Mouse (Mus musculus) cortical plate, adult 2 months (tissue): ENCODE data around the gene Ier5. TPM values are rescaled to one million over a fixed set of nuclear protein-coding genes. Genes with fewer than 3 reads are reported as not detected.
A peak's percentile ranks its signal among the peaks of the same experiment; 100 is the strongest.

Experiments
- H3K27ac ChIP-seq: fragments of 200-500 bp; 2 replicates; pipeline ENCODE4 v1.5.1; 2012; ENCODE audit warnings: low read length, control low read depth, inconsistent platforms; ENCODE audit not compliant: insufficient read depth
- H3K4me1 ChIP-seq: fragments of 200-500 bp; 2 replicates; pipeline ENCODE4 v1.6.1; 2011; ENCODE audit warnings: low read length; ENCODE audit not compliant: control insufficient read depth, insufficient read depth
- H3K4me3 ChIP-seq: fragments of 200-500 bp; 2 replicates; pipeline ENCODE4 v1.5.1; 2011; ENCODE audit warnings: mild to moderate bottlenecking, low read length, control low read depth; ENCODE audit not compliant: insufficient read depth
- CTCF ChIP-seq: fragments of 200-500 bp; IDR thresholded peaks from 2 replicates; pipeline ENCODE4 v1.5.1; 2011; ENCODE audit warnings: mild to moderate bottlenecking, control low read depth, low read length; ENCODE audit not compliant: insufficient read depth; ENCODE audit errors: extremely low read depth
- POLR2A ChIP-seq: fragments of 200-500 bp; IDR thresholded peaks from 2 replicates; pipeline ENCODE4 v1.6.1; 2011; ENCODE audit warnings: mild to moderate bottlenecking, low read length, control low read depth; ENCODE audit not compliant: insufficient read depth; ENCODE audit errors: extremely low read depth
- polyA plus RNA-seq: library from polyadenylated mRNA; depleted of rRNA; stranded (reverse); fragments of >200 nt; gene quantifications from 2 replicates; pipeline ENCODE4 v1.2.3, GENCODE M21; 2012; rRNA removed

Ier5 gene
- polyA plus RNA-seq, 1 experiment = 53.3 TPM

- H3K27ac ChIP-seq = peak overlapping the region; percentile 68; the same call in 1 of the 2 replicates
- peaks cover 5% of the 10 kb centered on the region; the same call in 1 of the 2 replicates for H3K4me1 ChIP-seq
- H3K4me3 ChIP-seq = no peak overlapping the region
- TF ChIP-seq POLR2A (0 out of 2 replicates have a peak, but pooled peaks have one; percentile 10), CTCF (no peak)
Measured at GRCm38 (mm10) chr1:155050897-155051592, 48.4 kb downstream of the Ier5 start.

- H3K4me3 ChIP-seq = no peak overlapping the region
- no peak for TF ChIP-seq POLR2A
- TF ChIP-seq CTCF = no peak
- peaks cover 5% of the 10 kb centered on the region; the same call in 1 of the 2 replicates for H3K4me1 ChIP-seq
- peak overlapping the region; percentile 68 for H3K27ac ChIP-seq
Measured at GRCm38 (mm10) chr1:155050174-155050573, 49.3 kb downstream of the Ier5 start.

- peaks cover 5% of the 10 kb centered on the region; the same call in 1 of the 2 replicates for H3K4me1 ChIP-seq
- TF ChIP-seq POLR2A (no peak), CTCF (peak; percentile 94)
- no peak overlapping the region for H3K4me3 ChIP-seq
- H3K27ac ChIP-seq = no peak overlapping the region
Measured at GRCm38 (mm10) chr1:155048947-155049346, 50.5 kb downstream of the Ier5 start.

Other genes with a start within 250 kb of the Ier5 start
- 53.6 and 56.0 TPM in 2 replicates for gene Cacna1e, start 215.1 kb downstream of the Ier5 start, polyA plus RNA-seq
- gene Mr1, start 47.2 kb upstream of the Ier5 start, polyA plus RNA-seq = 4.8 and 5.2 TPM in 2 replicates
- gene Stx6, start 59.1 kb upstream of the Ier5 start, polyA plus RNA-seq = 108 and 113 TPM in 2 replicates
- 13.2 and 14.2 TPM in 2 replicates for gene BC034090, start 144.8 kb upstream of the Ier5 start, polyA plus RNA-seq